Mouse (Mus musculus): ENCODE results near the gene Rack1. TPM values are rescaled to one million over a fixed set of nuclear protein-coding genes. Genes with fewer than 3 reads are reported as not detected.
A peak's percentile ranks its signal among the peaks of the same experiment; 100 is the strongest.

The Rack1 gene
- total and polyA plus RNA-seq, 2 experiments from 2014 or later, result 342 to 958 TPM

DNA sequence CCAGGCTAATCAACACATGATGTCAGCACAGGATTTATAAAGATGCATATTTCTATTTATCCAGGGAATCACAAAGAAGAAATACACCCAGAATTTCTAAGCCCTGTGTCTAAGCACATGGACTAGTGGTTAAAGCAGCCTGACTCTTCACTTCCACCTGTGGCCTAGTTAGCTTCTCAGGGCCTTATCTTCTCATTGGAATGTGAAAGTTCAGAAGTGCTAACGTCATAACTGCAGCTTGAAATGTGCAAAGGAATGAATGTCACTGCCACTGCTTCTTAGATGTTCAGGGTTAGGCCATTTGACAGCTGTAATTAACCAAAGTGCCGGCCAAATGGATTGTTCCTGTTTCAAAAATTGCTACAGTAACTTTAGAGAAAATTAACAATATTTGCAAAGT lies 30.1 kb downstream of the Rack1 start:
- Histone ChIP-seq H3K27ac (no peak overlapping the region), H3K4me3 (ENCODE audit: low read length) (no peak overlapping the region), H3K4me2 (ENCODE audit: low read depth, low read length) (no peak overlapping the region), H3K9me3 (ENCODE audit: low read length) (no peaks in the 10 kb centered on the region), H3K27me3 (ENCODE audit: insufficient read depth, low read length) (no peaks in the 10 kb centered on the region), H3K9ac (replicated peaks; ENCODE audit: low read length) (no peak overlapping the region), H3K36me3 (ENCODE audit: insufficient read depth, low read length) (no peaks in the 10 kb centered on the region), H3K4me1 (ENCODE audit: insufficient read depth, low read length) (no peaks in the 10 kb centered on the region)
- WGBS, result 82% methylated on average over 2 of the region's 2 CpGs
- no peak for DNase-seq (ENCODE audit: low spot score)
- TF ChIP-seq CTCF (IDR thresholded peaks at IDR 0.05; ENCODE audit: low read depth), result no peak
- no peak for ATAC-seq

DNA sequence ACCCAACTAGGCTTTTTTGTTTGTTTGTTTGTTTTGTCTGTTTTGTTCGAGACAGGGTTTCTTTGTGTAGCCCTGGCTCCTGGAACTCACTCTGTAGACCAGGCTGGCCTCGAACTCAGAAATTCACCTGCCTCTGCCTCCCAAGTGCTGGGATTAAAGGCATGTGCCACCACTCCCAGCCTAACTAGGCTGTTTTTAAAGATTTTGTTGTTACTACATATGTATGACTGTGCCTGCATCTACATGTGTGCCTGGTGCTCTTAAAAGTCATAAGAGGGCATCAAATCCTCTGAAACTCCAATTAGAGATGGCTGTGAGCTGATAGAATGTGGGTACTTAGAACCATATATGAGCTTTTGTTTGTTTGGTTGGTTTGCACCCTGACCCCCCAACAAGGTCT lies 31.1 kb downstream of the Rack1 start:
- Histone ChIP-seq H3K9me3 (ENCODE audit: low read length) (no peaks in the 10 kb centered on the region), H3K4me2 (ENCODE audit: low read depth, low read length) (no peak overlapping the region), H3K27ac (no peak overlapping the region), H3K9ac (replicated peaks; ENCODE audit: low read length) (no peak overlapping the region), H3K4me3 (ENCODE audit: low read length) (no peak overlapping the region), H3K4me1 (ENCODE audit: insufficient read depth, low read length) (no peaks in the 10 kb centered on the region), H3K36me3 (ENCODE audit: insufficient read depth, low read length) (no peaks in the 10 kb centered on the region), H3K27me3 (ENCODE audit: insufficient read depth, low read length) (no peaks in the 10 kb centered on the region)
- no peak for DNase-seq (ENCODE audit: low spot score)
- no peak for ATAC-seq
- 68% methylated on average over 2 of the region's 2 CpGs for WGBS
- TF ChIP-seq CTCF (IDR thresholded peaks at IDR 0.05; ENCODE audit: low read depth), result no peak

DNA sequence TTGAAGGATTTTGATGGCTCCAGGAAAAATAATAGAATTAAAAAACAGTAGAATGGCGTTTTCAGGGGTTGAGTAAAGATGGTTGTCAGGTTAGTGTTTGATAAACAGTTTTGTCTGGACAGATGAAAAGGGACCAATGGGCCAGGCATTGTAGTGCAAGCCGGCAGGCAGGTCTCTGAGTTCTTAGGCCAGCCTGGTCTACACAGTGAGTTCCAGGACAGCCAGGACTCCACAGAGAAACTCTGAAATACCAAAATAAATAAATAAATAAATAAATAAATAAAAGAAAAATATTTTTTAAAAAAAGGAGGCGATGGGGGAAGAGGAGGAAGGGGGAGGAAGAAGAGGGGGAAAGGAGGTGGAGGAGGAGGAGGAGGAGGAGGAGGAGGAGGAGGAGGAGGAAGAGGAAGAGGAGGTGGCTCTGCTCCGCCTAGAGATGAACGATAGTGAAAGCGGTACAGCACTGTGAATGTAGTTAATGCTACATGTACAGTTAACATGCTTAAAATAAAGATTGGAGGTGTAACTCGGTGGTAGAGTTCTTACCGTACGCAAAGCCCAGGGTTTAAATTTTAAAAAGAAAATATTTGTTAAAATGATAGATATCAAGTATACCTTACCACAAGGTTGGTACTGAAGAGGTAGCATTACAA lies 33.1 kb downstream of the Rack1 start:
- Histone ChIP-seq H3K9ac (replicated peaks; ENCODE audit: low read length) (no peak overlapping the region), H3K4me1 (ENCODE audit: insufficient read depth, low read length) (0 out of 2 replicates have a peak, but pooled peaks cover 2% of the 10 kb centered on the region), H3K27ac (no peak overlapping the region), H3K4me2 (ENCODE audit: low read depth, low read length) (peak overlapping the region; percentile 60), H3K4me3 (ENCODE audit: low read length) (peak overlapping the region; percentile 62), H3K9me3 (ENCODE audit: low read length) (no peaks in the 10 kb centered on the region), H3K27me3 (ENCODE audit: insufficient read depth, low read length) (no peaks in the 10 kb centered on the region), H3K36me3 (ENCODE audit: insufficient read depth, low read length) (no peaks in the 10 kb centered on the region)
- DNase-seq (ENCODE audit: low spot score) (no peak), ATAC-seq (no peak)
- no peak for TF ChIP-seq CTCF (IDR thresholded peaks at IDR 0.05; ENCODE audit: low read depth)
- WGBS, result 33% methylated on average over 9 of the region's 9 CpGs

DNA sequence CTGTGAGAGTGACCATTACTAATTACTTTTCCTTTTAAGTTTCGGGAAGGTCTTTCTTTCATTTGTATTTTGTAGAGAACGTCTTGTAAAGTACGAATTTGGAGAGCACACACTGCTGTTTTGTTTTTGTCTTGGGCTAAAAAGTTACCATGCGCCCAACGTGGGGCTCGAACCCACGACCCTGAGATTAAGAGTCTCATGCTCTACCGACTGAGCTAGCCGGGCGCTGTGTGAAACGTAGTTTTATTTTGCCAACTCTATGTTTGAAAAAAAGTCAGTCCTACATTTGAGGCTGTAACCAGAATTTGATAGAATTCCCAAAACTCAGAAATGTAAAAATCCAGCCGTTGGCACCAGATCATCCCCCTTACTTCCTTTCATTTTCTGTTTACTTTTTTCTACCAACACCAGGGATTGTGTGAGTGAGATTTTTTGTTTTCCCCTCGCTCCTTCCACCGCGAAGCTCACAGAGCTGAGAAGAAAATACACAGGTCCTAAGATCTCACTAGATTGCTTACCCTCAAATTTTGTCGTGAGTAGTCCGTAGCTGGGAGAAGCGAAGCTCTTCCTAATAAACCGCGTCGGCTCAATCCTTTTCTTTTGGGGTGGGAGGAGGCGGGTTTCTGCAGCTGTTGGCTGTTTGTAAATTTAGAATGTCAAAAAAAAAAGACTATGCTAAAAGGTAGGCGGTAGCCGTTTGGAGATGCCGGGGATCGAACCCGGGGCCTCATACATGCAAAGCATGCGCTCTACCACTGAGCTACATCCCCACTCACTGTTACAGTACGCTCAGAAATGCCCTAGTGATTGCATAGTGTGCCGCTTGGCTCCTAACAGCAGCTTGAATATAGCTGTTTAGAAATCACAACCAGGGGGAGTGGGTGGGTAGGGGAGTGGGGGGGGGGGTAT lies 33.9 kb downstream of the Rack1 start:
- peak overlapping the region; percentile 56 for H3K9ac ChIP-seq (replicated peaks; ENCODE audit: low read length)
- 0 out of 2 replicates have a peak, but pooled peaks have one; percentile 8 for TF ChIP-seq CTCF (IDR thresholded peaks at IDR 0.05; ENCODE audit: low read depth)
- peak overlapping the region; percentile 71 for H3K27ac ChIP-seq
- 0% methylated on average over 30 of the region's 30 CpGs for WGBS
- H3K4me1 ChIP-seq (ENCODE audit: insufficient read depth, low read length), result peaks cover 5% of the 10 kb centered on the region; the same call in 1 of the 2 replicates
- no peaks in the 10 kb centered on the region for H3K9me3 ChIP-seq (ENCODE audit: low read length)
- ATAC-seq (peak; percentile 88), DNase-seq (ENCODE audit: low spot score) (peak; percentile 92)
- H3K4me3 ChIP-seq (ENCODE audit: low read length), result peak overlapping the region; percentile 62
- H3K27me3 ChIP-seq (ENCODE audit: insufficient read depth, low read length), result no peaks in the 10 kb centered on the region
- peak overlapping the region; percentile 60 for H3K4me2 ChIP-seq (ENCODE audit: low read depth, low read length)
- no peaks in the 10 kb centered on the region for H3K36me3 ChIP-seq (ENCODE audit: insufficient read depth, low read length)

DNA sequence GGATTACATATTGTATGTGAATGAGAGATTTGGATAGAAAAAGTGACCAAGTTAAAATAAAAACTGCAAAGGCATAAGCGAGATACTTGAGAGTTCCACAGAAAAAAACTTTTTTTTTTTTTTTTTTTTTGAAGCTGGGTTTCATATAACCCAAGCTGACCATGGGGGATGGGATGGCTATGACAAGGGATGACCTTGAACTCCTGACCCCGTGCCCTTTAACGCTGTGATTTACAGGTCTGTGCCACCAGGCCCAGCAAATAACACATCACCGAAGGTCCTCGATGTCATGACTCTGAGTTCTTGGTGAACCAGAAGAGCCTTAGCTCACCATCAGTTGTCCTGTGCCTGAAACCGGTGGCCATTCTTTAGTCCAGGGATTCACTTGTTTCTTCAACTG lies 35.8 kb downstream of the Rack1 start:
- Histone ChIP-seq H3K4me2 (ENCODE audit: low read depth, low read length) (no peak overlapping the region), H3K36me3 (ENCODE audit: insufficient read depth, low read length) (no peaks in the 10 kb centered on the region), H3K27ac (no peak overlapping the region), H3K4me3 (ENCODE audit: low read length) (no peak overlapping the region), H3K27me3 (ENCODE audit: insufficient read depth, low read length) (no peaks in the 10 kb centered on the region), H3K9ac (replicated peaks; ENCODE audit: low read length) (no peak overlapping the region), H3K4me1 (ENCODE audit: insufficient read depth, low read length) (peaks cover 5% of the 10 kb centered on the region; the same call in 1 of the 2 replicates), H3K9me3 (ENCODE audit: low read length) (no peaks in the 10 kb centered on the region)
- ATAC-seq (no peak), DNase-seq (ENCODE audit: low spot score) (no peak)
- 77% methylated on average over 6 of the region's 6 CpGs for WGBS
- no peak for TF ChIP-seq CTCF (IDR thresholded peaks at IDR 0.05; ENCODE audit: low read depth)

DNA sequence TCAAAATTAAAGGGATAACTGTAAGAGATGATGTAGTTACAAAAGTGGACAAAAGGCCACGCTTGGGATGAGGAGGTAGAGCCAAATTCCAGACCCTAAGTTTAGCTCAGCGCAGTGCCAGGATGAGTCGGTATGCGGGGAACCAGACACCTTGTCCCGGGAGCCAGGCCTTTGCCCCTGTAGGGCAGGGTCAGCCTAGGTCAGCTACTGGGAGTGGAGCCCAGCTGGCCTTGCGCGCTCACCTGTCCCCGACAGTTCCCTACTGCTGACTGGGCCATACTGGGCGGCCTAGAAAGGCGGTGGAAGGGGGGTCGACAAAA lies 36.8 kb downstream of the Rack1 start:
- Histone ChIP-seq H3K4me1 (ENCODE audit: insufficient read depth, low read length) (peaks cover 5% of the 10 kb centered on the region; the same call in 1 of the 2 replicates), H3K4me3 (ENCODE audit: low read length) (peak overlapping the region; percentile 89), H3K9me3 (ENCODE audit: low read length) (no peaks in the 10 kb centered on the region), H3K27ac (peak overlapping the region; percentile 75; the same call in 1 of the 2 replicates), H3K36me3 (ENCODE audit: insufficient read depth, low read length) (no peaks in the 10 kb centered on the region), H3K4me2 (ENCODE audit: low read depth, low read length) (peak overlapping the region; percentile 95), H3K27me3 (ENCODE audit: insufficient read depth, low read length) (no peaks in the 10 kb centered on the region), H3K9ac (replicated peaks; ENCODE audit: low read length) (peak overlapping the region; percentile 83)
- TF ChIP-seq CTCF (IDR thresholded peaks at IDR 0.05; ENCODE audit: low read depth), result no peak
- no peak for ATAC-seq
- no peak for DNase-seq (ENCODE audit: low spot score)
- WGBS, result 13% methylated on average over 11 of the region's 11 CpGs
